Mouse (Mus musculus) cerebellum, postnatal 4 days (tissue): ENCODE results near the gene Gemin6.
"Not testable (repeated sequence)": the region's sequence is repeated elsewhere in the genome, so short reads cannot be mapped to it uniquely, and the experiment has no call there.

Experiments
- DNase-seq, 2 experiments: peaks; one replicate each; pipeline ENCODE4 v3.0.0; 2022; ENCODE audit warnings: low spot score in 2 of 2, mixed read lengths in 1 of 2

The Gemin6 gene

GRCm38 (mm10) chr17:80224326-80225116 is at the start of gene Gemin6:
Gemin6 (plus strand) TSS chr17:80224441.
- peak; percentile 65 to 76 for DNase-seq

DNA sequence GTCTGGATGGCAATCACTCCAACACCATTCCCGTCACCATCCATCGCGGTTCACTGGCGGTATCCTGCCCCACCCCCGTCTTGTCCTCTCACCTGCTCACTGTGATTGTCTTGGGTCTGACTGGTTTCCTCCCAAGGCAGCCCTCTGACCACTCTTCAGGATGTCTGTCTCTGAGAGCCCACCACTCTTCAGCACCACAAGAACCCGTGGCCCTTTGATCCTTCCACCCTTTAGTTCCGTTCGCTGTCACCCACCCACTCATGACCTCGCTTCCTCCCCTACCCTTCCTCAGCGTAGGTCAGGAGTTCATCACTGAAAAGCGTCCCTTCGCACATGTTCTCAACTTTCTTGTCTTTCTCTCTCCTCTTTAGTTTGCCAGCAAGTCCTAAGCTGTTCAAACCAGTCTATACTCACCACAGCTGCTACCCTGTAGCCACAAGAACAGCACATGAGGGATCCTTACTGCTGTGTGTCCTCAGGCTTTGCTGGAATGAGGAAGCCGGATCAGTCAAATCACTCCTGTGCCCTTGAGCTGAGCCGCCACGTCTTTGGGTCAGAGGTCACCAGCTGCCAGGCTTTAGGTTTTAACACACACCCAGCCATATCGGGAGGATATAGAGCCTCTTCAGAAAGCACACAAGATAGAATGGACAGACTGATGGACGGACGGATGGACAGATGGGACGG is 49.4 kb upstream of the Gemin6 start:
- DNase-seq: no peak

GRCm38 (mm10) chr17:80175386-80175739 is 48.9 kb upstream of the Gemin6 start:
- DNase-seq: no peak

DNA sequence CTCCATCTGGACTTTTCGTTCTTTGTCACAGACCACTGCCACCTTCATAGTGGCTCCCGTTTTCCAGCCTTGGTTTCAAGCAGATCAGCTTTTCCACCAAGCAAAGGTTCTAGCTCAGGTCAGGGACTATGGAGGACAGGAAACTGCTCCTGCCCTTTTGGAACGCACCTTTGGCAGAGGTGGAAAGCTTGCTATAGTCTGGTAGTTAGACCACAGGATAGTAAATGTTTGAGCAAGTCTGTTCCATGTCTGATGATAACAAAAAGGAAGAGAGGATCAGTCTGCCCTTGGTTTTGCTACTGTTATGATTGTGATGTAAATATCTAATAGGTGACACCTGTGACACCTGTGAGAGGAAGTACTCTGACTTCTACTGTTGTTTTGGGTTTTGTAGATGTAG is 48.3 kb upstream of the Gemin6 start:
- no peak for DNase-seq

- DNase-seq: not testable (repeated sequence)
Observed at GRCm38 (mm10) chr17:80178846-80179245, 45.4 kb upstream of the Gemin6 start.

DNA sequence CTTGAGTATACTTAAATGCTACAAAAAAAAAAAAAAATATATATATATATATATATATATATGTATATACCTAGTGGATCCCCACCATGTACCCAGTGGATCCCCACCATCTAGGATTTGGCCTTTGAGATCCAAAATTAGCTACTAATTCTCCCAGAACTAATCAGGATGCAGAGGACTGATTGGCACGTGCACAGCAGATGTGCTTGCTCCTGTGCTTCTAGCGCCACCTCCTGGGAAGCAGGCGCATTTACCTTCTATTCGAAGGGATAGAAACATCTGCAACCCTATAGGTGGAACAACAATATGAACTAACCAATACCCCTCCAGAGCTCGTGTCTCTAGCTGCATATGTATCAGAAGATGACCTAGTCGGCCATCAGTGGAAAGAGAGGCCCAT is 44.3 kb upstream of the Gemin6 start:
- DNase-seq: peak; percentile 58 to 74

GRCm38 (mm10) chr17:80180468-80180867 is 43.8 kb upstream of the Gemin6 start:
- DNase-seq: no peak

GRCm38 (mm10) chr17:80183615-80184014 is 40.6 kb upstream of the Gemin6 start:
- DNase-seq: no peak

DNA sequence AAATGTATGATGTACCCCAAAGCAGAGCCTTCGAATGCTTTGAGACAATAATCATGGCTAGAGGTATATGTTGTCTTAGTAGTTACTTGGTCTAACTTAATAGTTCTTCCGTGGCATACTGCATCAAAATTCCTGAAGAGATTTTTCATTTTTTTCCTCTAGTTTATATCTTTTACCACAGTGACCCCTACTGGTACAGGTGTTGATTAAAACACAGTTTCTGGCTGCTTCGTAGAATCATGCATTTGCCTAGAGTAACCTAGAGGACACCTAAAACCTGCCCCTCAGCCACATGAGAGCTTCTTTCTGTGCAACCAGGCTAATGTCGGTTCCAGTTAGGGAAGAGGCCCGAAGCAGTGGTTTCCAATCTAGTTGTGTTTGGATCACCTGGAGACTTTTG is 31.2 kb upstream of the Gemin6 start:
- DNase-seq: no peak

GRCm38 (mm10) chr17:80199160-80199778 is 25.0 kb upstream of the Gemin6 start:
- DNase-seq: no peak

DNA sequence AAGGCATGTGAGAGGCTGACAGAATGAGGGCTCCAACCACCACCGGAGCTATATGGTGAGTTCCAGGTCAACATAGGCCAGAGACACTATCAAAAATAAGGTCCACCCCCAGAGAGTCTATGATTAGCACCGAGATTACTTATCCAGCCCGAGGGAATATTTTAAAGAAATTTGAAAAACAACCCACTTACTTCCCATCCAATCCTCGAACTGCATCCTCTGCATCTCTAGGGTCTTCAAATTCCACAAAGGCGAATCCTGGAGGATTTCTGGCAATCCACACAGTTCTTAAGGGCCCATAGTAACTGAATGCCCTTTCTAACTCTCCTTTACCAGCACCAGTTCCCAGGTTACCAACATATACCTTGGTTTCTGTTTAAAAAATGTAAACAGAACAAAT is 18.6 kb upstream of the Gemin6 start:
- DNase-seq: no peak

- peak in 1 of 2 experiments; percentile 59 for DNase-seq
Observed at GRCm38 (mm10) chr17:80206301-80206670, 18.0 kb upstream of the Gemin6 start.

DNA sequence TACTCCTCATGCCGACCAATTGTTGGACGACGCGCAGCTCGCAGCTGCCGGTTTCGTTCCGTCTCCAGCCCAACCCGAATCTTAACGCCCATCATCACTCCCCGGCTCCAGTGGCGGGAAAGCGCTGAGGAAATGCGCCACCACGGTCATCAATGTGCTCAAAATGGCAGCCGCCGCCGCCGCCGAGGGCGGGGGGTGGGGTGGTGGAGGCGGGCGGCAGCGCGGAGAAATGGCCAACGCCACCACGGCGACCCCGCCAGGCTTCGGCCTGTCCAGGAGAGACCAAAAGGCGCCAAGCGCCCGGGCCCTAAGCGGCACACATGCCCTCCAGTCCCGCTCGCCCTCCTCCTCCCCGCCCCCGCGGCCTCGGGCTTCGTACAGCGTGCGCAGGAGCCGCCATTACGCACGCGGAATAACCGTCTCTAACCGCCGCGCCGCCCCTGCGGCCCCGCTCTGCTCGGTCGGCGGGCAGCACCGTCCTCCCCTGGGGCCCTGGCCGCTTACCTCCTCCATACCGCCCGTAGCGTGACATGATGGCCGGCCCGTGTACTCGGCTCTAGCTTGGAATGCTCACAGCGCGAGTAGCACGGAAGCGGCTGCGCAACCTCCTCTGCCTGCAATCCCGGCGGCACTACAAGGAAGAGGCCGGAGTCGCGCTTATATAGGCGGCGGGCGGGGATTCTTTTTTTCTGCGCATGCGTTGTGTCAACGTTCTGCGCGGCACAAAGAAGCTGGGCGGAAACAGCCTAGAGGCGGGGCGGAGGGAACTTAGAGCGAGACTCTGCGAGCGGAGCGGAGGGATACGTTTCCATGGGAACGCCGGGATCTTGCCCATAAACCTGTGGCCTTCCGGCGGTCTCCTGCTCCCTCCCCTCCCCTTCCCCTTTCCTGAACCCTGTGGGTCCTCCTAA is 17.3 kb upstream of the Gemin6 start, which contains the start of the genes Srsf7 and Ttc39d:
TSS of gene Srsf7 (minus strand) at position 637 of the 911 bp plus-strand sequence.
TSS of gene Ttc39d (plus strand) at position 790 of the 911 bp plus-strand sequence.
- DNase-seq: peak; percentile 99

- DNase-seq: not testable (repeated sequence)
Observed at GRCm38 (mm10) chr17:80213998-80214397, 10.2 kb upstream of the Gemin6 start.

DNA sequence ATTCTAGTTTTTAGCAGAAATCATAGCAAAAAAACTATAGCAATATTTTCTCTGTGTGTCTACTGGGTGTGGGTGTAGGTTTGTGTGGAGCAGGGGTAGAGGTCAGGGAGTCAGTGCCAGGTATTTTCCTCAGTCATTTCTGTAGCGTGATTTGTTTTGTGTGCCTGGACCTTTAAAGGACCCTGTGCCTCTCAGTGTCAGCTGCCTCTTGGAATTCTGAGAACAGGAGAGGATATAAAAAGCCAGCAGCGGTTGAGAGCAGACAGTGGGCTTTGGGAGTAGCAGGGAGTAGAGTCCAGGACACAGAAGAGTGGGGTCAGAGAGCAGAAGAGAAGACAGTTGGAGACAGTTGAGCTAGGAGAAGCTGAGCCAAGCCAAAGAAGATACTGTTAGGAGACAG is 4.1 kb upstream of the Gemin6 start:
- DNase-seq: no peak

- DNase-seq: no peak
Observed at GRCm38 (mm10) chr17:80221202-80221601, 3.0 kb upstream of the Gemin6 start.

DNA sequence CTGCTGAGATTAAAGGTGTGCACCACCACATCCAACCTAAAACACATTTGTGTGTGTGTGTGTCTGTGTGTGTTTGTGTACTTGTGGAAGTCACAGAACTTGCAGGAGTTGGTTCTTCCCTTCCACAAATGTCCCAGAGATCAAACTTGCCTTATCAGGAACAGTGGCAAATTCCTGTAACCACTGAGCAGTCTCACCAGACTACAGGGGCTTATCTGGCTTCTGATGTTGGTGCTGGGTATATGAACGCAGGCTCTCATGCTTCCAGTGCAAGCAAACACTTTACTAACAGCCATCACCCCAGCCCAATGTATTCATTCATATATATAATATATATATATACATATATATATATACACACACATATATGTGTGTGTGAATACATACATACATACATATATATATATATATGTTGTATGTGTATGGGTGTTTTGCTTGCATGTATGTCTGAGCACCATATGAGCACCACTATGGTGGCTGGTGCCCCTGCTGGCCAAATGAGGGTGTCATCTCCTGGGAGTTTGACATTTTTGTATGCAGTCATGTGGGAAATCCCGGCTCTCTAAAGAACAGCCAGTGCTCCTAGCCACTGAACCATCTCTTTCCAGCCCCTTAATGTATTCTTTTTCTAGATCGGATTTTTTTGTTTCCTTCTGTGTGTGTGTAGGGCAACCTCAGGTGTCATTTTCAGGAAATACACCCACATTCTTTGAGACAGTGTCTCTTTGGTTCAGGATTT is 2.2 kb upstream of the Gemin6 start:
- no peak for DNase-seq

- no peak for DNase-seq
Observed at GRCm38 (mm10) chr17:80223829-80224228, 412 bp upstream of the Gemin6 start.

GRCm38 (mm10) chr17:80225142-80225541 is 901 bp downstream of the Gemin6 start:
- DNase-seq: not testable (repeated sequence)

- peak in 1 of 2 experiments; percentile 12 for DNase-seq
Observed at GRCm38 (mm10) chr17:80229396-80229795, 5.2 kb downstream of the Gemin6 start.

- no peak for DNase-seq
Observed at GRCm38 (mm10) chr17:80233844-80234243, 9.6 kb downstream of the Gemin6 start.
